In the genomic region with DNA sequence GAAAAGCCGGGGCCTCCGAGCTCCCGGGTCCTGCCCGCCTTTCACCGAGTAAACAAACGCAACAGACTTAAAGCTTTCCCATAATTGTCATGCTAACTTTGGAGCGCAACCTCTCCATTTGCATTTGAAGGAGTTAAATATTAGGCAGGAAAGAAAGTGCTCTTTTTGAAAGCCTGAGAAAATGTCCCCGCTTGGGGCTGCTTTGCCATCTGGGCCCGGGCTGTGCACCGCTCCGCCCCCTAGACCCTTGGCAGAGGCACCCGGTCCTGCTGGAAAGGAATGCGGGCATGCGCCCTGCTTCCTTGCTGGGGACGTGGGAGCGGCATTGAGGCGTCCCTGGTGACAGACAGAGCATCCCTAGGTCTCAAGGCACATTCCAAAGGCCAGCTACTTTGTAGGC, we compare ENCODE assay signal across 8 mouse cellular contexts.
A peak's percentile ranks its signal among the peaks of the same experiment; 100 is the strongest.
DNase-seq lines count a peak whose midpoint lies in the region; ATAC-seq lines count a peak whose summit lies in the region.

No protein-coding gene starts in this region.

- DNase-seq in adrenal gland, adult 8-10 months, result peak; percentile 23
- DNase-seq in embryo, embryonic 11.5 days (ENCODE audit: low read depth, low spot score), result peak; percentile 42
- DNase-seq in gastrocnemius, postnatal 36 days, result peak; percentile 30 to 38
- peak; percentile 68 to 82 for DNase-seq in left cerebral cortex, postnatal 10 days (ENCODE audit: extremely low spot score in 1 of 2, low spot score in 2 of 2)
- DNase-seq in mesoderm, embryonic 11.5 days (ENCODE audit: low read depth, low spot score), result peak; percentile 86
- DNase-seq in right cerebral cortex, postnatal 4 days, result peak; percentile 55
- DNase-seq in thymus, postnatal 10 days (ENCODE audit: low spot score in 2 of 2), result no peak

- peak overlapping the region; percentile 49 for H3K4me2 ChIP-seq in intestine, embryonic 15.5 days (replicated peaks)

- H3K9ac ChIP-seq in intestine, embryonic 15.5 days, result no peak overlapping the region

- intact Hi-C loops in gastrocnemius, postnatal 36 days (cut with DNase I), result no loop called here
- intact Hi-C loops in left cerebral cortex, postnatal 10 days (cut with DNase I), result no loop called here

- 3% methylated on average over 17 of the region's 17 CpGs for WGBS in intestine, embryonic 15.5 days

- no peak for ATAC-seq in intestine, embryonic 15.5 days

- H3K4me1 ChIP-seq in intestine, embryonic 15.5 days (replicated peaks), result peaks cover 3% of the 10 kb centered on the region; the same call in 1 of the 2 replicates

- no peaks in the 10 kb centered on the region for H3K27me3 ChIP-seq in intestine, embryonic 15.5 days (replicated peaks)

- no peaks in the 10 kb centered on the region for H3K36me3 ChIP-seq in intestine, embryonic 15.5 days

- no peak overlapping the region for H3K27ac ChIP-seq in intestine, embryonic 15.5 days

- no peaks in the 10 kb centered on the region for H3K9me3 ChIP-seq in intestine, embryonic 15.5 days

- H3K4me3 ChIP-seq in intestine, embryonic 15.5 days (replicated peaks), result peak overlapping the region; percentile 12; the same call in 1 of the 2 replicates

Comparison
In these comparisons a context has a peak if more than half of its experiments do, and no peak if none do; other contexts are left out.
1. DNase-seq: peak in adrenal gland, adult 8-10 months (single experiment), embryo, embryonic 11.5 days (single experiment), gastrocnemius, postnatal 36 days (2 of 2), left cerebral cortex, postnatal 10 days (2 of 2), mesoderm, embryonic 11.5 days (single experiment) and right cerebral cortex, postnatal 4 days (single experiment); none in thymus, postnatal 10 days (0 of 2).